Mouse (Mus musculus): ENCODE measurements around the gene Kcnmb2.

DNA sequence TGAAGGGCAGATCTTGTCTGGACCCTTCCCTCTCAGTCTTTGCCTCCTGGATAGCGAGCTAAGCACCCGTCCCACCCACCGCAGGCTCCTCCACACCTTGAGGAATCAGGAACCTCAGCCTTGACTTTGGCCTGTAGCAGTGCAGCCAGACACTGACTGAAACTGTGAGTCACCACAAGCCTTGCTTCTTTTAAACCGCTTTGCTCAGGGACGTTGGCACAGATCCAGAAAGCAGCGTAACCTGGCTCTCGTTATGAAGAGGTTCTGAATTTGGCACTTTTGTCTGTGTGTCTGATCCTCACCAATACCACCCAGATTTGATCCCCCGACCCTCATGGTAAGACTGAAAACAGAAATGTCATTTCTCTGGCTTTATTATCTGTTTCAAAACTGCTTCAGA, 171.6 kb downstream of the Kcnmb2 start:
- TF ChIP-seq MAX (IDR thresholded peaks at IDR 0.05; ENCODE audit: low read depth) (no peak), MYOD1 (IDR thresholded peaks at IDR 0.05; ENCODE audit: control insufficient read depth in 1 of 3, insufficient read length in 2 of 3, low read depth in 2 of 3) (no peak), POLR2A (IDR thresholded peaks at IDR 0.05; ENCODE audit: insufficient read length, low read depth) (no peak), POLR2AphosphoS2 (IDR thresholded peaks at IDR 0.05; ENCODE audit: insufficient read length, low read depth) (no peak), TCF12 (IDR thresholded peaks at IDR 0.05; ENCODE audit: insufficient read depth, poor library complexity, severe bottlenecking) (no peak), REST (IDR thresholded peaks at IDR 0.05; ENCODE audit: insufficient read depth, insufficient read length) (no peak), USF1 (IDR thresholded peaks at IDR 0.05; ENCODE audit: low read depth) (no peak), E2F4 (IDR thresholded peaks at IDR 0.05; ENCODE audit: insufficient read depth) (no peak), SRF (IDR thresholded peaks at IDR 0.05; ENCODE audit: control insufficient read depth, insufficient read length, low read depth) (no peak), MYOG (IDR thresholded peaks at IDR 0.05; ENCODE audit: control insufficient read depth in 1 of 3, insufficient read depth in 1 of 3, insufficient read length in 2 of 3, low read depth in 2 of 3) (no peak), CEBPB (IDR thresholded peaks at IDR 0.05; ENCODE audit: insufficient read depth, poor library complexity, severe bottlenecking) (no peak), TCF3 (IDR thresholded peaks at IDR 0.05; ENCODE audit: insufficient read length, low read depth) (no peak)
